Mouse (Mus musculus) heart, postnatal 0 days (tissue): ENCODE measurements around the gene Pyroxd2.

Source experiments
- CTCF ChIP-seq: IDR thresholded peaks from 2 replicates; pipeline ENCODE4 v1.5.1; 2016; ENCODE audit warnings: antibody characterized with exemption, control low read depth, low read depth
- EP300 ChIP-seq: IDR thresholded peaks from 2 replicates; pipeline ENCODE4 v1.6.1; 2016; ENCODE audit warnings: antibody characterized with exemption, low read depth

GRCm38 (mm10) chr19:42717668-42718067 is 34.9 kb downstream of the Pyroxd2 start:
- no peak for TF ChIP-seq CTCF
- no peak for TF ChIP-seq EP300
